Mouse (Mus musculus) liver, embryonic 13.5 days (tissue): Measurements from ENCODE around the gene Gm11559. TPM values are rescaled to one million over a fixed set of nuclear protein-coding genes. Genes with fewer than 3 reads are reported as not detected.
"Not testable (repeated sequence)": the region's sequence is repeated elsewhere in the genome, so short reads cannot be mapped to it uniquely, and the experiment has no call there.

Source experiments
- ATAC-seq: fragments of 200-750 bp; cut with Nextera tagmentation; 2 replicates; pipeline ENCODE4 v1.8.0; 2017; ENCODE audit warnings: low read depth, mild to moderate bottlenecking, moderate number of reproducible peaks, moderate library complexity
- DNase-seq: peaks from one replicate; pipeline ENCODE4 v3.0.0; 2022
- H3K27ac ChIP-seq: fragments of 300-500 bp; sonication (generic); 2 replicates; pipeline ENCODE4 v1.5.1; 2015; ENCODE audit warnings: moderate library complexity, mild to moderate bottlenecking, inconsistent platforms
- H3K27me3 ChIP-seq: fragments of 300-500 bp; sonication (generic); 2 replicates; pipeline ENCODE4 v1.6.1; 2015; ENCODE audit warnings: mild to moderate bottlenecking, inconsistent platforms
- H3K36me3 ChIP-seq: fragments of 300-500 bp; sonication (generic); 2 replicates; pipeline ENCODE4 v1.6.1; 2015; ENCODE audit warnings: mild to moderate bottlenecking, inconsistent platforms
- H3K4me1 ChIP-seq: fragments of 300-500 bp; sonication (generic); replicated peaks from 2 replicates; pipeline ENCODE4 v1.6.1; 2015; ENCODE audit warnings: inconsistent platforms
- H3K4me2 ChIP-seq: fragments of 300-500 bp; sonication (generic); 2 replicates; pipeline ENCODE4 v1.6.1; 2015; ENCODE audit warnings: inconsistent platforms, mild to moderate bottlenecking, moderate library complexity
- H3K4me3 ChIP-seq: fragments of 300-500 bp; sonication (generic); replicated peaks from 2 replicates; pipeline ENCODE4 v1.5.1; 2015; ENCODE audit warnings: mild to moderate bottlenecking, inconsistent platforms
- H3K9ac ChIP-seq: fragments of 300-500 bp; sonication (generic); 2 replicates; pipeline ENCODE4 v1.6.1; 2015; ENCODE audit warnings: mild to moderate bottlenecking, inconsistent platforms
- H3K9me3 ChIP-seq: fragments of 300-500 bp; sonication (generic); replicated peaks from 2 replicates; pipeline ENCODE4 v1.6.1; 2016; ENCODE audit warnings: inconsistent platforms
- WGBS: fragments of 180-500 bp; shearing (Covaris S2); methylation state at CpG from one replicate; pipeline ENCODE4 v1.1.7; 2015; ENCODE audit not compliant: insufficient replicate concordance; 5-methylcytosine and 5-hydroxymethylcytosine counted together
- polyA plus RNA-seq: library from polyadenylated mRNA; unstranded; fragments of >200 nt; fragmentation: Nextera tagmentation; extraction: Ambion mirVana; gene quantifications from 2 replicates; pipeline ENCODE4 v1.2.1, GENCODE M21; 2015

Gm11559 gene
- not detected in 2 replicates for polyA plus RNA-seq

GRCm38 (mm10) chr11:99864176-99864575 is at the start of gene Gm11559:
Gm11559 (plus strand) TSS chr11:99864476.
- not testable (repeated sequence) for H3K27me3 ChIP-seq, H3K4me2 ChIP-seq, H3K36me3 ChIP-seq, DNase-seq, ATAC-seq, H3K9ac ChIP-seq, H3K4me3 ChIP-seq, H3K9me3 ChIP-seq, H3K4me1 ChIP-seq, H3K27ac ChIP-seq
- WGBS = 29% methylated on average over 1 of the region's 1 CpGs

GRCm38 (mm10) chr11:99815566-99815965 is 48.7 kb upstream of the Gm11559 start, which contains the start of gene Gm11564:
Gm11564 (minus strand) TSS chr11:99815666.
- not testable (repeated sequence) for H3K4me2 ChIP-seq, H3K36me3 ChIP-seq, H3K4me3 ChIP-seq, H3K27ac ChIP-seq, H3K9ac ChIP-seq, DNase-seq, H3K4me1 ChIP-seq, H3K27me3 ChIP-seq, ATAC-seq, H3K9me3 ChIP-seq
- 59% methylated on average over 2 of the region's 2 CpGs for WGBS

- H3K27ac ChIP-seq = no peak within 1 kb of the TSS
- DNase-seq = no peak
- no peak within 1 kb of the TSS for H3K4me2 ChIP-seq
- no peak within 1 kb of the TSS for H3K9ac ChIP-seq
- H3K4me1 ChIP-seq = no peaks in the 10 kb centered on the region
- no peaks in the 10 kb centered on the region for H3K36me3 ChIP-seq
- ATAC-seq = no peak
- 67% methylated on average over 1 of the region's 1 CpGs for WGBS
- 0 out of 2 replicates have a peak, but pooled peaks cover 3% of the 10 kb centered on the region for H3K9me3 ChIP-seq
- H3K27me3 ChIP-seq = no peaks in the 10 kb centered on the region
- H3K4me3 ChIP-seq = no peak within 1 kb of the TSS
Observed at GRCm38 (mm10) chr11:99837966-99838365, 26.3 kb upstream of the Gm11559 start, which contains the start of gene 2300003K06Rik. 2300003K06Rik (minus strand) TSS chr11:99838066.

DNA sequence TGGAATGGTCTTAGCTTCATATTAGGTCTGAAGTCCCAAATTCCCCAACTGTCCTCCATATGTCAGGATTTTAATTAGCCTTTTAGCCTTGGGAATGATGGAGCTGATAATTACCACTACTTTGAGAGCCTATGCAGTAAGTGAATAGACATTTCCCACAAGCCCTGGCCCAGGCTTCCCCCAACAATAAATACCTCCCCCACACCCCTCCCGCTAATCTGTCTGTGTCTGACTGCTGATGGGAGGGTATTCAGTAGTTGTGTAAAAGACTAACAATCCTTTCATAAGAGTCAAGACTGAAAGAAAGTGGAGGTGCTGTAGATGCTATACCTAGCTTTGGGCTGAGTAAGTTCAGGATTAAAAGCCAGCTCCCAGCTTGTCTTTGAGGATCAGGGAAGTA is 22.1 kb upstream of the Gm11559 start:
- Histone ChIP-seq H3K4me1 (no peaks in the 10 kb centered on the region), H3K4me2 (no peak overlapping the region), H3K9me3 (0 out of 2 replicates have a peak, but pooled peaks cover 3% of the 10 kb centered on the region), H3K36me3 (no peaks in the 10 kb centered on the region), H3K4me3 (no peak overlapping the region), H3K27ac (no peak overlapping the region), H3K27me3 (no peaks in the 10 kb centered on the region), H3K9ac (no peak overlapping the region)
- WGBS = 54% methylated on average over 1 of the region's 1 CpGs
- no peak for ATAC-seq
- DNase-seq = no peak

- no peak for ATAC-seq
- 57% methylated on average over 2 of the region's 2 CpGs for WGBS
- no peak overlapping the region for H3K9ac ChIP-seq
Observed at GRCm38 (mm10) chr11:99846746-99847145, 17.5 kb upstream of the Gm11559 start.

DNA sequence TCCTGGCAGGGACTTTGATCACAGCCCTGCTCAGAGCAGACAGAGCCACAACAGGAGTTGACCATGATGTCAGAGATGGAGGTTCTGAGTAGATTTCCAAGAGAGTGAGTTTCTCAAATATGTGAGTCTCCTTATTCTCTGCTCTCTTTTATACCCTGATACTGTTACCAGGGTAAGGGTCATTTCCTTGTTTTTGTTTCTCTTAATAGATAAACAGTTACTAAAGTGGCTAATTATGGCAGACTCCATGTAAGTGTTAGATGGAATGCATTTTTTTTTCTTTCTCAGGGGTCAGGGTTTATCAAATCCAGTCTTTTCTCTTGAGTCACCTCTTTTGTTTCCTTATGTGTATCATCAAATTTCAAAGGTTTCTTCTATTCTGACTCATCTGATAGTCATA is 12.8 kb upstream of the Gm11559 start, which contains the start of gene Krtap4-16:
Gene Krtap4-16 (minus strand): TSS at position 101 of the 400 bp plus-strand sequence.
- Histone ChIP-seq H3K4me3 (no peak within 1 kb of the TSS), H3K4me2 (no peak within 1 kb of the TSS), H3K4me1 (no peaks in the 10 kb centered on the region), H3K27ac (no peak within 1 kb of the TSS), H3K27me3 (no peaks in the 10 kb centered on the region), H3K9me3 (no peaks in the 10 kb centered on the region), H3K9ac (no peak within 1 kb of the TSS), H3K36me3 (no peaks in the 10 kb centered on the region)
- DNase-seq = no peak
- no peak for ATAC-seq

More at GRCm38 (mm10) chr11:99846746-99847145, 17.5 kb upstream of the Gm11559 start:
- DNase-seq = no peak
- H3K27me3 ChIP-seq = no peaks in the 10 kb centered on the region
- H3K27ac ChIP-seq = no peak overlapping the region
- no peak overlapping the region for H3K4me2 ChIP-seq
- H3K4me3 ChIP-seq = no peak overlapping the region
- H3K4me1 ChIP-seq = no peaks in the 10 kb centered on the region
- no peaks in the 10 kb centered on the region for H3K9me3 ChIP-seq
- H3K36me3 ChIP-seq = no peaks in the 10 kb centered on the region

DNA sequence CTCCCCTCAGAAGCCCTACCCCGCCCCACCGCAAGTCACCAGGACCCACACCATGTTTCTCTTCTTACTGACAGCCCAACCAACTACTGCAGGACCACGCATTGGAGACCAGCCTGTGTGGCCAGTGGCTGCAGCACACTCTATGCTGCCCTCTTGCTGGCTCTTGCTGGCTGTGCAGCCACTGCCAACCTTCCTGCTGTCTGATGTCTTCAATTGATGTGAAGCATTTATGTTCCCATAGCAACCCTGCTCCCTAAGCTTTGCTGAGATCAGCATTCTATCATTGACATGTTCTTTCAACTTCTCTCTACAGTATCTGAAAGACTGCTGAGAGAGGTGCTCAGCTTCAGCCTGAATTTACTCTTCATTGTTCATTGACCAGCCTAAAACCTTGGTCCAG is 10.2 kb upstream of the Gm11559 start:
- Histone ChIP-seq H3K4me2 (no peak overlapping the region), H3K36me3 (no peaks in the 10 kb centered on the region), H3K4me3 (no peak overlapping the region), H3K27me3 (no peaks in the 10 kb centered on the region), H3K4me1 (no peaks in the 10 kb centered on the region), H3K9me3 (no peaks in the 10 kb centered on the region), H3K27ac (no peak overlapping the region), H3K9ac (no peak overlapping the region)
- DNase-seq (no peak), ATAC-seq (no peak)
- WGBS = 51% methylated on average over 3 of the region's 3 CpGs

DNA sequence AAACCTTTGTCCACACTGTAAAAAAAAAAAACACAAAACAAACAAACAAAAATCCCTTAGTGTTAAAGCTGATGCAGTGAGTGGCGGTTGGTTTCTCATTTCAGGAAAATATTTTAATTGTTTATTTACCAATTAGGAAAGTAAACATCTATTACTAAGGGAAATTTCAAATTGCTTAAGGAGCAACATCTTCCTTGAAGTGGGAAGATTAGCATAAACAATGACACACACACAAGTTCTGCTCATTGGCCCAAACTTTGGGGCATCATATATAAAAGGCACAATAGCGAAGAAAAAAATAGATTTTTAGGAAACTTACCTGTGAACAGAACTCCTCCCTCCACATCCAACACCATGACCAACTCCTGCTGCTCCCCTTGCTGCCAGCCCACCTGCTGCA is 6.7 kb upstream of the Gm11559 start, which contains the start of gene Gm11568:
Gene Gm11568 (plus strand): TSS at position 301 of the 400 bp plus-strand sequence.
- no peaks in the 10 kb centered on the region for H3K9me3 ChIP-seq
- no peak for DNase-seq
- H3K4me2 ChIP-seq = no peak within 1 kb of the TSS
- H3K9ac ChIP-seq = no peak within 1 kb of the TSS
- no peak within 1 kb of the TSS for H3K27ac ChIP-seq
- ATAC-seq = no peak
- no peaks in the 10 kb centered on the region for H3K4me1 ChIP-seq
- no peaks in the 10 kb centered on the region for H3K36me3 ChIP-seq
- H3K27me3 ChIP-seq = no peaks in the 10 kb centered on the region
- WGBS = 55% methylated on average over 2 of the region's 2 CpGs
- H3K4me3 ChIP-seq = no peak within 1 kb of the TSS

DNA sequence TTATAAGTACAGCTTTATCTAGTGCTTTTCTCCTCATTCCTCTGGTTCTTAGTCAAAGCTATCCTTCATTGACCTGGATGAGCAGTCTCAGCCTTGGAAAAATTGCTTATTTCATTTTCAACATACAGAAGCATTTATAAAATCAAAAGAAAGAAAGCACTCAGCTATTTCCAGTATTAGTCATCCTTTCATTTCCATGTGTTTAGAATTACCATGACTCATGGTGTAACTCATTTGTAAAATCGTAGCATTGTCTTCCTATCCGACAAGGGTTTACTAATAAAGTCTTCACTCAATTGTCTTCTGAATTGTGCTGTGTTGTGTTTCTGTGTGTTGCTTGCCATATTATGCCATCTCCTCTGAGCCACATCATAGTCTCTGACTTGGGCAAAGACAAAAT is 5.5 kb upstream of the Gm11559 start:
- ATAC-seq = no peak

GRCm38 (mm10) chr11:99873089-99873488 is 8.8 kb downstream of the Gm11559 start, which contains the start of gene Krtap9-1:
Krtap9-1 (plus strand) TSS chr11:99873389.
- not testable (repeated sequence) for H3K9me3 ChIP-seq, H3K27ac ChIP-seq, DNase-seq, H3K4me1 ChIP-seq, H3K36me3 ChIP-seq, ATAC-seq, H3K4me3 ChIP-seq, H3K9ac ChIP-seq, H3K27me3 ChIP-seq, H3K4me2 ChIP-seq
- WGBS = 55% methylated on average over 1 of the region's 1 CpGs

More for the DNA sequence above, 5.5 kb upstream of the Gm11559 start:
- no peak for DNase-seq
- H3K4me1 ChIP-seq = no peaks in the 10 kb centered on the region
- 48% methylated on average over 2 of the region's 2 CpGs for WGBS
- H3K9me3 ChIP-seq = no peaks in the 10 kb centered on the region
- H3K27ac ChIP-seq = no peak overlapping the region
- H3K4me2 ChIP-seq = no peak overlapping the region
- H3K4me3 ChIP-seq = no peak overlapping the region
- H3K36me3 ChIP-seq = no peaks in the 10 kb centered on the region
- no peak overlapping the region for H3K9ac ChIP-seq
- H3K27me3 ChIP-seq = no peaks in the 10 kb centered on the region

DNA sequence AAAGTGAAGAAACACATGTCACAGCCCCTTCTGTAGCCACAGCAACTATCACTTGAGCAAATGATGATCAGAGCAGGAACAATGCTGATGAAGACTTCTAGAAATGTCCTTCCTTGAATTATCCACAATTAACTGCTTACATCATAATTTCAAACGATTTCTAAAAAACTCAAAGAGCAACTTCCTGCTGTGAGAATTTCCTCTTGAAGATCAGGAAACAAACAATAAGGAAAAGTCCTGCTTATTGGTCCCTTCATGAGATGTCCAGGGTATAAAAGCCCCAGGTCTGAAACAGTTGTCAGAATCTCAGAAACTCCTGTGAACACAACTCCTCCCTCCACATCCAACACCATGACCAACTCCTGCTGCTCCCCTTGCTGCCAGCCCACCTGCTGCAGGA is 14.6 kb downstream of the Gm11559 start, which contains the start of gene Gm11567:
Gene Gm11567 (plus strand): TSS at position 301 of the 400 bp plus-strand sequence.
- 29% methylated on average over 1 of the region's 1 CpGs for WGBS
- H3K4me3 ChIP-seq, H3K4me2 ChIP-seq, DNase-seq, ATAC-seq, H3K27ac ChIP-seq, H3K27me3 ChIP-seq, H3K9me3 ChIP-seq, H3K4me1 ChIP-seq, H3K36me3 ChIP-seq, H3K9ac ChIP-seq: not testable (repeated sequence)

- no peaks in the 10 kb centered on the region for H3K27me3 ChIP-seq
- H3K9ac ChIP-seq = no peak within 1 kb of the TSS
- ATAC-seq (no peak), DNase-seq (no peak)
- no peaks in the 10 kb centered on the region for H3K4me1 ChIP-seq
- WGBS = 57% methylated on average over 2 of the region's 2 CpGs
- H3K9me3 ChIP-seq = no peaks in the 10 kb centered on the region
- H3K36me3 ChIP-seq = no peaks in the 10 kb centered on the region
- H3K27ac ChIP-seq = no peak within 1 kb of the TSS
- no peak within 1 kb of the TSS for H3K4me3 ChIP-seq
- no peak within 1 kb of the TSS for H3K4me2 ChIP-seq
Observed at GRCm38 (mm10) chr11:99907620-99908019, 43.3 kb downstream of the Gm11559 start, which contains the start of gene Krtap31-1. Krtap31-1 (plus strand) TSS chr11:99907920.
